Mouse (Mus musculus) neural tube, embryonic 14.5 days (tissue): Measurements from ENCODE around the gene Mydgf. TPM values are rescaled to one million over a fixed set of nuclear protein-coding genes. Genes with fewer than 3 reads are reported as not detected.

Source experiments
- ATAC-seq: fragments of 200-750 bp; cut with Nextera tagmentation; 2 replicates; pipeline ENCODE4 v1.8.0; 2017; ENCODE audit warnings: low read depth, mild to moderate bottlenecking, moderate TSS enrichment, moderate library complexity
- H3K27ac ChIP-seq: fragments of 300-500 bp; sonication (generic); 2 replicates; pipeline ENCODE4 v1.5.1; 2014; ENCODE audit warnings: low read depth, mild to moderate bottlenecking, control low read depth, low read length, moderate library complexity, mixed read lengths
- H3K27me3 ChIP-seq: fragments of 300-500 bp; sonication (generic); 2 replicates; pipeline ENCODE4 v1.6.1; 2014; ENCODE audit warnings: low read length; ENCODE audit not compliant: control insufficient read depth, insufficient read depth
- H3K36me3 ChIP-seq: fragments of 300-500 bp; sonication (generic); 2 replicates; pipeline ENCODE4 v1.6.1; 2014; ENCODE audit warnings: low read length, mixed read lengths; ENCODE audit not compliant: control insufficient read depth, insufficient read depth
- H3K4me1 ChIP-seq: fragments of 300-500 bp; sonication (generic); 2 replicates; pipeline ENCODE4 v1.6.1; 2014; ENCODE audit warnings: low read length; ENCODE audit not compliant: control insufficient read depth, insufficient read depth
- H3K4me2 ChIP-seq: fragments of 300-500 bp; sonication (generic); 2 replicates; pipeline ENCODE4 v1.6.1; 2014; ENCODE audit warnings: mild to moderate bottlenecking, low read depth, low read length, control low read depth
- H3K4me3 ChIP-seq: fragments of 300-500 bp; sonication (generic); 2 replicates; pipeline ENCODE4 v1.5.1; 2014; ENCODE audit warnings: low read depth, low read length, control low read depth, mixed read lengths
- H3K9ac ChIP-seq: fragments of 300-500 bp; sonication (generic); replicated peaks from 2 replicates; pipeline ENCODE4 v1.6.1; 2014; ENCODE audit warnings: low read depth, mild to moderate bottlenecking, control low read depth, low read length, mixed read lengths
- H3K9me3 ChIP-seq: fragments of 300-500 bp; sonication (generic); 2 replicates; pipeline ENCODE4 v1.6.1; 2016; ENCODE audit warnings: low read length; ENCODE audit not compliant: control insufficient read depth
- WGBS: fragments of 180-500 bp; shearing (Covaris S2); extraction: QIAGEN DNeasy Blood & Tissue Kit; methylation state at CpG from one replicate; pipeline ENCODE4 v1.1.7; 2014; 5-methylcytosine and 5-hydroxymethylcytosine counted together
- polyA plus RNA-seq: library from polyadenylated mRNA; unstranded; fragments of >200 nt; fragmentation: Nextera tagmentation; extraction: Ambion mirVana; gene quantifications from 2 replicates; pipeline ENCODE4 v1.2.1, GENCODE M21; 2014

Gene Mydgf
- polyA plus RNA-seq, 1 experiment from 2014 or later: 68.6 TPM

- Histone ChIP-seq H3K4me1 (peaks cover 10% of the 10 kb centered on the region), H3K27ac (no peak overlapping the region), H3K9me3 (no peaks in the 10 kb centered on the region), H3K9ac (no peak overlapping the region), H3K36me3 (no peaks in the 10 kb centered on the region), H3K27me3 (peaks cover 3% of the 10 kb centered on the region; the same call in 1 of the 2 replicates), H3K4me3 (no peak overlapping the region), H3K4me2 (no peak overlapping the region)
- no peak for ATAC-seq
- 4% methylated on average over 9 of the region's 9 CpGs for WGBS
Observed at GRCm38 (mm10) chr17:56159729-56160128, 24.0 kb downstream of the Mydgf start.

DNA sequence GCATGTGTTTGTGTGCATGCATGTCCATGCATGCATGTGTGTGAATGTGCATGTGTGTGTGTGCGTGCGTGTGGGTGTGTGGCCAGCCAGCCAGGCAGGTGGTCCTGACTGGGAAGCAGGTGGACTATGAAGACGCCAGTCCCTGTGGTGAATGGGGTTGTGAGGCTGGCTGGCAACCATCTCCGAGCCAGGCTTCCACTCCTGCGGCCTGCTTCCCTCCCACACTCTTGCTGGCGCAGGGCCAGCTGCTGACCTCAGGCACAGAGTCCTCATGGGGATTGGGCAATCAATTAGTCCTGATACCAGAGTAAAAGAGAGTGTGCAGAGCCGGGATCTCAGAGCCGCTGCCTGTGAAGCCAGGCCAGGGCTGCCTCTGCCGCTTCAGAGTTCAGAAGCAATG lies 30.1 kb downstream of the Mydgf start:
- no peaks in the 10 kb centered on the region for H3K9me3 ChIP-seq
- WGBS: 14% methylated on average over 9 of the region's 9 CpGs
- H3K27ac ChIP-seq: no peak overlapping the region; the same call in 1 of the 2 replicates
- no peaks in the 10 kb centered on the region for H3K36me3 ChIP-seq
- 0 out of 2 replicates have a peak, but pooled peaks cover 6% of the 10 kb centered on the region for H3K4me1 ChIP-seq
- H3K4me3 ChIP-seq: no peak overlapping the region
- ATAC-seq: peak; percentile 64; the same call in 1 of the 2 replicates
- no peak overlapping the region for H3K4me2 ChIP-seq
- peaks cover 12% of the 10 kb centered on the region; the same call in 1 of the 2 replicates for H3K27me3 ChIP-seq
- no peak overlapping the region for H3K9ac ChIP-seq

DNA sequence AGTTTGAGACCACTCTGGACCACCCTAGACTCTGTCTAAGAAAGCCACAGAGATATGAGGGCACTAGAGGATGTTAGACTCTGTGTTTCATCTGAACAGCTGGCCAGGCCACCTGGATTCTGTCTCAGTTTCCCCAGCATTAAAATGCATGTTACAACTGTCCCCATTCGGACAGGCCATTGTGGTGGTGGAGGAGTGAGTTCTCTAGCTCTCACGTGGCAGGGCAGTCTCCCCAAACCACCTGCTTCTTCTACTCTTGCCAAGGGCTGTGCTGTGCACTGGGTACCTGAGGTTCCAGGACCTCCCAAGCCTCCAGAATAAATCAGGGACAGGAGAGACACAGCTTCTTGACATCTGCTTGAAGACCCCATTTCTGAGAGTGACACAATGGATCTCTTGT lies 33.8 kb downstream of the Mydgf start:
- no peak for ATAC-seq
- no peaks in the 10 kb centered on the region for H3K36me3 ChIP-seq
- no peak overlapping the region for H3K27ac ChIP-seq
- H3K4me2 ChIP-seq: no peak overlapping the region
- H3K4me1 ChIP-seq: 0 out of 2 replicates have a peak, but pooled peaks cover 6% of the 10 kb centered on the region
- H3K9ac ChIP-seq: no peak overlapping the region
- no peaks in the 10 kb centered on the region for H3K9me3 ChIP-seq
- WGBS: 37% methylated on average over 2 of the region's 2 CpGs
- H3K4me3 ChIP-seq: no peak overlapping the region
- peaks cover 10% of the 10 kb centered on the region; the same call in 1 of the 2 replicates for H3K27me3 ChIP-seq

- no peak overlapping the region for H3K27ac ChIP-seq
- H3K4me2 ChIP-seq: peak overlapping the region; percentile 76
- peak overlapping the region; percentile 54 for H3K9ac ChIP-seq
- no peaks in the 10 kb centered on the region for H3K9me3 ChIP-seq
- under 1% methylated on average over 29 of the region's 30 CpGs for WGBS
- H3K4me1 ChIP-seq: 0 out of 2 replicates have a peak, but pooled peaks cover 6% of the 10 kb centered on the region
- H3K36me3 ChIP-seq: no peaks in the 10 kb centered on the region
- peak; percentile 39 for ATAC-seq
- H3K27me3 ChIP-seq: 0 out of 2 replicates have a peak, but pooled peaks cover 10% of the 10 kb centered on the region
- peak overlapping the region; percentile 31 for H3K4me3 ChIP-seq
Observed at GRCm38 (mm10) chr17:56148790-56149618, 34.7 kb downstream of the Mydgf start.

GRCm38 (mm10) chr17:56148280-56148679 lies 35.4 kb downstream of the Mydgf start:
- no peaks in the 10 kb centered on the region for H3K36me3 ChIP-seq
- H3K27ac ChIP-seq: no peak overlapping the region
- ATAC-seq: no peak
- peak overlapping the region; percentile 76 for H3K4me2 ChIP-seq
- 0 out of 2 replicates have a peak, but pooled peaks cover 10% of the 10 kb centered on the region for H3K27me3 ChIP-seq
- no peak overlapping the region for H3K9ac ChIP-seq
- no peaks in the 10 kb centered on the region for H3K9me3 ChIP-seq
- H3K4me1 ChIP-seq: 0 out of 2 replicates have a peak, but pooled peaks cover 6% of the 10 kb centered on the region
- WGBS: 20% methylated on average over 9 of the region's 9 CpGs
- H3K4me3 ChIP-seq: peak overlapping the region; percentile 31; the same call in 1 of the 2 replicates

DNA sequence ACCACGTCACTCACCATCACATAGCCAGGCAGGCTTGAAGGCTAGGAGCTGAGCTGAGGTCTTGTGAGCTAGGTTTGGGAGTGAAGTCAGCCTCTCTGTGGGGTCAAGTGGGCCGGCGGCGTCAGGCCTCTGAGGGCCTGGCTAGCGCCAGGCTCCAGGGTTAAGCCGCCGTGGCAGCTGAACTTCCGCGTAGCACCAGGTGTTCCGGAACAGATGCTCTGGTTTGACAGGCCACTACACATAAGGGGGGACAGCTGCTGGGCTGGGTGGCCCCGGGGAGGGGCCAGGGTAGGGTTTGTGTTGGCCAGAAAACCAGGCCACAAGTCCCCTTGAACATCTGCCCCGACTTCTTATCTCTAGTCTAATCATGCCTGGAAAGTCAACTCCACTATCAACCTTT lies 36.3 kb downstream of the Mydgf start:
- no peaks in the 10 kb centered on the region for H3K9me3 ChIP-seq
- 0 out of 2 replicates have a peak, but pooled peaks cover 7% of the 10 kb centered on the region for H3K4me1 ChIP-seq
- no peak overlapping the region for H3K9ac ChIP-seq
- H3K27ac ChIP-seq: no peak overlapping the region
- H3K27me3 ChIP-seq: 0 out of 2 replicates have a peak, but pooled peaks cover 10% of the 10 kb centered on the region
- WGBS: 56% methylated on average over 12 of the region's 12 CpGs
- H3K36me3 ChIP-seq: no peaks in the 10 kb centered on the region
- H3K4me3 ChIP-seq: no peak overlapping the region
- no peak overlapping the region for H3K4me2 ChIP-seq
- ATAC-seq: no peak

DNA sequence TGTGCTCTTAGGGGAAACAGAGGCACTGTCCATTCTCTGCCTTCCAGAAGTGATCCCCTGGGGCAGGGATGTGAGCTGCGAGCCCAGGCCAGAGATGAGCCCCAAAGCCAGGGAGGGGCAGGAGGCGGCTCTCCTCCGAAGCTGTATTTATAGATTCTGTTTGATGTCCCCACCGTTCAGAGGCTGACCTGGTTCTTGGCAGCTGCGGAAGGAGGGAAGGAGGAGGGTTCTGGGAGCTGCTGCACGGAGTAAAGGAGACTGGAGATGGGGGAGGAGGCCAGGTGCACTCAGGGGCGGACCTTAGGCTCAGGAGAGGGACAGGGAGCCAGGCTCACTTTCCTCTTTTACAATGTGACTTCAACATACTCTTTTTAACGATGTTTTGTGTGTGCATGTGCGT lies 37.6 kb downstream of the Mydgf start:
- no peak overlapping the region for H3K27ac ChIP-seq
- no peaks in the 10 kb centered on the region for H3K36me3 ChIP-seq
- WGBS: 19% methylated on average over 9 of the region's 9 CpGs
- ATAC-seq: no peak
- H3K9ac ChIP-seq: no peak overlapping the region
- no peak overlapping the region for H3K4me2 ChIP-seq
- H3K9me3 ChIP-seq: no peaks in the 10 kb centered on the region
- peaks cover 17% of the 10 kb centered on the region; the same call in 1 of the 2 replicates for H3K4me1 ChIP-seq
- H3K27me3 ChIP-seq: 0 out of 2 replicates have a peak, but pooled peaks cover 10% of the 10 kb centered on the region
- H3K4me3 ChIP-seq: no peak overlapping the region

- ATAC-seq: no peak
- H3K36me3 ChIP-seq: no peaks in the 10 kb centered on the region
- no peaks in the 10 kb centered on the region for H3K9me3 ChIP-seq
- peaks cover 17% of the 10 kb centered on the region; the same call in 1 of the 2 replicates for H3K4me1 ChIP-seq
- no peak overlapping the region for H3K4me3 ChIP-seq
- peaks cover 7% of the 10 kb centered on the region; the same call in 1 of the 2 replicates for H3K27me3 ChIP-seq
- no peak overlapping the region for H3K9ac ChIP-seq
- no peak overlapping the region for H3K27ac ChIP-seq
- no peak overlapping the region for H3K4me2 ChIP-seq
- WGBS: 76% methylated on average over 9 of the region's 9 CpGs
Observed at GRCm38 (mm10) chr17:56144546-56144945, 39.2 kb downstream of the Mydgf start.
